Mouse (Mus musculus): Measurements from ENCODE around the gene Zbtb38. TPM values are rescaled to one million over a fixed set of nuclear protein-coding genes. Genes with fewer than 3 reads are reported as not detected.

Zbtb38 gene
- total RNA-seq, 1 experiment: 16.0 TPM

DNA sequence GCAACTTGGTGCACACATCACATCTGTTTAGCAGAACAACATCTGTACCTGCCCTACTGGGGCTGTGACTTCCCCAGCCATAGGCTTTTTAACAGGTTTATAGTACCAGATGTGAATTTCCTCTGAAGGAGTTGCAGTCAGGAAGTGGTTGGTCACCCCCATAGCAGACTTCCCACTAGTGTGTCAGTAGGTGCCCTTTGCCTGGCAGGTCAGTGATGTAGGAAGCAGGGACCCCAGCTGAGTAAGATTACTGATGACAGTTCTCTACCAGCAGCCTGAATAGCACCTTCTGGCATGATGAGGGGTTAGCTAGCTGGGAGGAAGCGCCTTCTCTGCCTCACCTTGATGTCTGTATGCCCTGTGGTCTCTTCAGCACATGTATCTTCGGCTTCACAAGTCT lies 118.9 kb downstream of the Zbtb38 start:
- H3K9me3 ChIP-seq (ENCODE audit: control insufficient read depth, insufficient read depth, low read depth, low read length): no peaks in the 10 kb centered on the region
- in situ Hi-C loops (cut with MboI; ENCODE audit: low sequenced_read_pairs in 2 of 2, unreplicated experiment in 2 of 2): no loop called here
- H3K36me3 ChIP-seq (ENCODE audit: control insufficient read depth, insufficient read depth, low read length, poor library complexity, severe bottlenecking): no peaks in the 10 kb centered on the region
- H3K4me1 ChIP-seq (ENCODE audit: control insufficient read depth in 2 of 2, insufficient read depth in 2 of 2, low read length in 2 of 2, poor library complexity in 1 of 2): peaks cover 0 to 2% of the 10 kb centered on the region in 2 experiments; a peak in 1 of 4 replicates
- DNase-seq (ENCODE audit: low read depth, low spot score): no peak
- no peak overlapping the region for H3K9ac ChIP-seq (ENCODE audit: insufficient read depth, low read depth, low read length, poor library complexity, severe bottlenecking)
- no peak overlapping the region for H3K27ac ChIP-seq (ENCODE audit: insufficient read depth, low read depth, low read length, poor library complexity, severe bottlenecking)
- H3K4me3 ChIP-seq (ENCODE audit: insufficient read depth in 1 of 2, low read depth in 1 of 2, low read length in 2 of 2, poor library complexity in 1 of 2, severe bottlenecking in 1 of 2): no peak overlapping the region
- no peak for TF ChIP-seq MAFK (IDR thresholded peaks at IDR 0.05; ENCODE audit: insufficient read depth, low read depth, low read length)
- no peak for TF ChIP-seq ZNF384 (IDR thresholded peaks at IDR 0.05; ENCODE audit: low read depth, low read length)
- no peak for TF ChIP-seq ZC3H11A (IDR thresholded peaks at IDR 0.05; ENCODE audit: borderline replicate concordance, low read depth, low read length)
- no peak for TF ChIP-seq HCFC1 (IDR thresholded peaks at IDR 0.05; ENCODE audit: borderline replicate concordance, insufficient read depth, low read length)
- TF ChIP-seq CHD2 (IDR thresholded peaks at IDR 0.05; ENCODE audit: low read depth, low read length): no peak

Other genes with a start within 250 kb of the Zbtb38 start
- gene Gm28729, start 227.6 kb downstream of the Zbtb38 start, total RNA-seq (2012; rRNA removed): 0.32 and 0.40 TPM in 2 replicates
- gene Rasa2, start 121.2 kb downstream of the Zbtb38 start, total RNA-seq (2012; rRNA removed): 8.4 and 9.7 TPM in 2 replicates
- 3.6 and 4.5 TPM in 2 replicates for gene Pxylp1, start 139.8 kb upstream of the Zbtb38 start, total RNA-seq (2012; rRNA removed)